Mouse (Mus musculus): ENCODE measurements at regions not wholly inside any gene's neighbourhood (a gene's known extent, or its start where the extent isn't known, plus 50 kb on each side); places are given as distances from the start of the nearest gene placed in this dataset.

GRCm38 (mm10) chr17:82731561-82731960 lies 483.5 kb upstream of the Pkdcc start:
- Histone ChIP-seq H3K4me2 (replicated peaks) (no peak overlapping the region), H3K4me1 (no peaks in the 10 kb centered on the region), H3K9ac (replicated peaks) (no peak overlapping the region), H3K9me3 (no peaks in the 10 kb centered on the region), H3K27me3 (no peaks in the 10 kb centered on the region), H3K36me3 (no peaks in the 10 kb centered on the region), H3K27ac (replicated peaks) (0 out of 2 replicates have a peak overlapping the region, but pooled peaks have one; percentile 9), H3K4me3 (no peak overlapping the region)
- 70% methylated on average over 4 of the region's 4 CpGs for WGBS
- ATAC-seq (replicated peaks), result no peak

GRCm38 (mm10) chr17:82742445-82742844 lies 472.6 kb upstream of the Pkdcc start:
- Histone ChIP-seq H3K4me1 (no peaks in the 10 kb centered on the region), H3K27me3 (no peaks in the 10 kb centered on the region), H3K27ac (replicated peaks) (no peak overlapping the region), H3K4me2 (replicated peaks) (no peak overlapping the region), H3K9ac (replicated peaks) (no peak overlapping the region), H3K36me3 (no peaks in the 10 kb centered on the region), H3K9me3 (no peaks in the 10 kb centered on the region), H3K4me3 (no peak overlapping the region)
- ATAC-seq (replicated peaks), result no peak
- WGBS, result 98% methylated on average over 1 of the region's 1 CpGs

GRCm38 (mm10) chr17:82757400-82757799 lies 457.7 kb upstream of the Pkdcc start:
- no peaks in the 10 kb centered on the region for H3K36me3 ChIP-seq
- H3K9me3 ChIP-seq, result no peaks in the 10 kb centered on the region
- no peaks in the 10 kb centered on the region for H3K27me3 ChIP-seq
- H3K4me3 ChIP-seq, result no peak overlapping the region
- H3K27ac ChIP-seq (replicated peaks), result no peak overlapping the region
- no peaks in the 10 kb centered on the region for H3K4me1 ChIP-seq
- ATAC-seq (replicated peaks), result 0 out of 2 replicates have a peak, but pooled peaks have one; percentile 35
- 41% methylated on average over 3 of the region's 3 CpGs for WGBS
- H3K4me2 ChIP-seq (replicated peaks), result no peak overlapping the region
- no peak overlapping the region for H3K9ac ChIP-seq (replicated peaks)

GRCm38 (mm10) chr17:82779096-82779495 lies 436.0 kb upstream of the Pkdcc start:
- H3K9me3 ChIP-seq, result no peaks in the 10 kb centered on the region
- no peak overlapping the region for H3K4me2 ChIP-seq (replicated peaks)
- H3K4me1 ChIP-seq, result no peaks in the 10 kb centered on the region
- no peak for ATAC-seq (replicated peaks)
- H3K27ac ChIP-seq (replicated peaks), result no peak overlapping the region
- H3K4me3 ChIP-seq, result no peak overlapping the region
- 87% methylated on average over 2 of the region's 2 CpGs for WGBS
- no peak overlapping the region for H3K9ac ChIP-seq (replicated peaks)
- H3K36me3 ChIP-seq, result no peaks in the 10 kb centered on the region
- no peaks in the 10 kb centered on the region for H3K27me3 ChIP-seq

GRCm38 (mm10) chr17:82822129-82822528 lies 393.0 kb upstream of the Pkdcc start:
- no peaks in the 10 kb centered on the region for H3K9me3 ChIP-seq
- WGBS, result 81% methylated on average over 3 of the region's 3 CpGs
- no peak overlapping the region for H3K27ac ChIP-seq (replicated peaks)
- no peaks in the 10 kb centered on the region for H3K4me1 ChIP-seq
- no peak overlapping the region for H3K9ac ChIP-seq (replicated peaks)
- no peak for ATAC-seq (replicated peaks)
- no peaks in the 10 kb centered on the region for H3K36me3 ChIP-seq
- H3K4me2 ChIP-seq (replicated peaks), result no peak overlapping the region
- H3K4me3 ChIP-seq, result no peak overlapping the region
- no peaks in the 10 kb centered on the region for H3K27me3 ChIP-seq

- H3K27me3 ChIP-seq, result no peaks in the 10 kb centered on the region
- no peak for ATAC-seq (replicated peaks)
- no peak overlapping the region for H3K4me2 ChIP-seq (replicated peaks)
- WGBS, result 77% methylated on average over 7 of the region's 7 CpGs
- H3K9ac ChIP-seq (replicated peaks), result no peak overlapping the region
- H3K27ac ChIP-seq (replicated peaks), result no peak overlapping the region
- H3K4me1 ChIP-seq, result no peaks in the 10 kb centered on the region
- H3K9me3 ChIP-seq, result no peaks in the 10 kb centered on the region
- no peaks in the 10 kb centered on the region for H3K36me3 ChIP-seq
- no peak overlapping the region for H3K4me3 ChIP-seq
These were observed 391.0 kb upstream of the Pkdcc start for GRCm38 (mm10) chr17:82824057-82824456.

GRCm38 (mm10) chr17:82824619-82825018 lies 390.5 kb upstream of the Pkdcc start:
- H3K4me3 ChIP-seq, result no peak overlapping the region
- H3K4me1 ChIP-seq, result no peaks in the 10 kb centered on the region
- no peaks in the 10 kb centered on the region for H3K36me3 ChIP-seq
- 89% methylated on average over 6 of the region's 6 CpGs for WGBS
- H3K9me3 ChIP-seq, result no peaks in the 10 kb centered on the region
- no peak for ATAC-seq (replicated peaks)
- H3K9ac ChIP-seq (replicated peaks), result no peak overlapping the region
- H3K4me2 ChIP-seq (replicated peaks), result no peak overlapping the region
- H3K27me3 ChIP-seq, result no peaks in the 10 kb centered on the region
- H3K27ac ChIP-seq (replicated peaks), result no peak overlapping the region

- Histone ChIP-seq H3K36me3 (no peaks in the 10 kb centered on the region), H3K4me2 (replicated peaks) (no peak overlapping the region), H3K4me1 (no peaks in the 10 kb centered on the region), H3K4me3 (no peak overlapping the region), H3K27ac (replicated peaks) (no peak overlapping the region), H3K9ac (replicated peaks) (no peak overlapping the region), H3K27me3 (no peaks in the 10 kb centered on the region), H3K9me3 (no peaks in the 10 kb centered on the region)
- ATAC-seq (replicated peaks), result no peak
These were observed 387.9 kb upstream of the Pkdcc start for GRCm38 (mm10) chr17:82827170-82827569.

GRCm38 (mm10) chr17:82827841-82828240 lies 387.3 kb upstream of the Pkdcc start:
- H3K9ac ChIP-seq (replicated peaks), result no peak overlapping the region
- no peak for ATAC-seq (replicated peaks)
- no peaks in the 10 kb centered on the region for H3K4me1 ChIP-seq
- H3K4me2 ChIP-seq (replicated peaks), result no peak overlapping the region
- H3K27me3 ChIP-seq, result no peaks in the 10 kb centered on the region
- no peaks in the 10 kb centered on the region for H3K9me3 ChIP-seq
- H3K4me3 ChIP-seq, result no peak overlapping the region
- WGBS, result 91% methylated on average over 8 of the region's 8 CpGs
- H3K36me3 ChIP-seq, result no peaks in the 10 kb centered on the region
- H3K27ac ChIP-seq (replicated peaks), result no peak overlapping the region

- H3K9ac ChIP-seq (replicated peaks), result no peak overlapping the region
- no peak overlapping the region for H3K4me2 ChIP-seq (replicated peaks)
- H3K27me3 ChIP-seq, result no peaks in the 10 kb centered on the region
- H3K4me3 ChIP-seq, result no peak overlapping the region
- no peaks in the 10 kb centered on the region for H3K4me1 ChIP-seq
- 72% methylated on average over 5 of the region's 5 CpGs for whole genome bisulfite sequencing
- ATAC-seq (replicated peaks), result no peak
- no peaks in the 10 kb centered on the region for H3K36me3 ChIP-seq
- no peak overlapping the region for H3K27ac ChIP-seq (replicated peaks)
- H3K9me3 ChIP-seq, result no peaks in the 10 kb centered on the region
These were observed 386.6 kb upstream of the Pkdcc start for GRCm38 (mm10) chr17:82828434-82828997.

GRCm38 (mm10) chr17:82829415-82829814 lies 385.7 kb upstream of the Pkdcc start:
- Histone ChIP-seq H3K9me3 (no peaks in the 10 kb centered on the region), H3K4me3 (no peak overlapping the region), H3K4me1 (no peaks in the 10 kb centered on the region), H3K9ac (replicated peaks) (no peak overlapping the region), H3K27me3 (no peaks in the 10 kb centered on the region), H3K36me3 (no peaks in the 10 kb centered on the region), H3K27ac (replicated peaks) (no peak overlapping the region), H3K4me2 (replicated peaks) (no peak overlapping the region)
- no peak for ATAC-seq (replicated peaks)
- WGBS, result 89% methylated on average over 2 of the region's 2 CpGs

GRCm38 (mm10) chr17:82834177-82834576 lies 380.9 kb upstream of the Pkdcc start:
- H3K4me1 ChIP-seq, result no peaks in the 10 kb centered on the region
- 79% methylated on average over 3 of the region's 3 CpGs for WGBS
- H3K27me3 ChIP-seq, result no peaks in the 10 kb centered on the region
- H3K36me3 ChIP-seq, result no peaks in the 10 kb centered on the region
- H3K9me3 ChIP-seq, result no peaks in the 10 kb centered on the region
- H3K4me2 ChIP-seq (replicated peaks), result no peak overlapping the region
- no peak overlapping the region for H3K9ac ChIP-seq (replicated peaks)
- H3K4me3 ChIP-seq, result no peak overlapping the region
- ATAC-seq (replicated peaks), result no peak
- H3K27ac ChIP-seq (replicated peaks), result no peak overlapping the region

- WGBS, result 80% methylated on average over 3 of the region's 3 CpGs
- Histone ChIP-seq H3K4me3 (no peak overlapping the region), H3K36me3 (no peaks in the 10 kb centered on the region), H3K4me2 (replicated peaks) (no peak overlapping the region), H3K4me1 (no peaks in the 10 kb centered on the region), H3K27ac (replicated peaks) (no peak overlapping the region), H3K9ac (replicated peaks) (no peak overlapping the region), H3K27me3 (no peaks in the 10 kb centered on the region), H3K9me3 (no peaks in the 10 kb centered on the region)
- no peak for ATAC-seq (replicated peaks)
These were observed 379.0 kb upstream of the Pkdcc start for GRCm38 (mm10) chr17:82836115-82836514.

All from forebrain, embryonic 15.5 days (tissue).